Mouse (Mus musculus): ENCODE measurements around the gene Kcnd3. TPM values are rescaled to one million over a fixed set of nuclear protein-coding genes. Genes with fewer than 3 reads are reported as not detected.

Kcnd3 gene
- polyA plus RNA-seq, 1 experiment from 2014 or later = 1.2 TPM

DNA sequence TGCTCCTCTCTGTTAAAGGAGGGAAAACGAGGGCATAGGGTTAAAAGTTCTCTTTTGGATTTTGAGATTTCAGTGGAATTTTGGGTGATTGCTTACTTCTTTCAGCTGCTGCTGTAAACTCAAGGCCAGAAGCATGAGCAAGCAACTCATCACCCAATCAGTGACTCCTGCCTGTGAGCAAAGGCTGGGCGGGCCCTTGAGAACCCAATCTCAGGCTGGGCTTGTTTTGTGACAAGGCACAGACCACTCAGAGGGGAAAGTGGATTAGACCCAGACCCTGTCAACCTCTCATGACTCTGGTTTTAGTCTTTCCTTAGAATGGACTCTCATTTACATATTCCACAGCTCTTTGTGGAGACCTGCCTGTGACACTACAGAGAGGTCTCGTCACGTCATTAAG is 28.7 kb upstream of the Kcnd3 start:
- H3K4me1 ChIP-seq = no peaks in the 10 kb centered on the region
- DNase-seq (ENCODE audit: low spot score) = no peak
- 61% methylated on average over 4 of the region's 4 CpGs for WGBS
- no peaks in the 10 kb centered on the region for H3K36me3 ChIP-seq
- H3K27ac ChIP-seq (replicated peaks) = no peak overlapping the region
- H3K4me3 ChIP-seq = no peak overlapping the region
- no peaks in the 10 kb centered on the region for H3K9me3 ChIP-seq (replicated peaks)
- no peaks in the 10 kb centered on the region for H3K27me3 ChIP-seq (ENCODE audit: low read depth, poor library complexity, severe bottlenecking)

DNA sequence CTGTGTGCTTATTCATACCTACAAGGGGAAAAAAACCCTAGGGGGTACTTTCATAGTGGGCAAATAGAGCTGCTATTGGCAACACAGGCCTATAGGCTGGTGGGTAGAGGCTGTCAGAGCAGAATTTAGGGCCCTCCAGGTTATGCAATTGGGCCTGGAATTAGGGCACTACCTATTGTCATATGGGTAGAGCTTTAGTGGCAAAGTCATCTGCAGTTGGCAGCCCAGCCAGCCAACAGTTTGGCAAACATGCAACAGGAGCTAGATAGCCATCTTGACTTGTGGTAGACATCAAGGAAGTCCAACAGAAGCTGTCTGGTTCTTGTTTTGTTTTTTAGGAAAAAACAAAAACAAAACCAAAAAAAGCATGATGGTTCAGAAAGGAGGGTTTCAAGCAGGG is 23.5 kb upstream of the Kcnd3 start:
- Histone ChIP-seq H3K4me3 (no peak overlapping the region), H3K27ac (replicated peaks) (no peak overlapping the region), H3K9me3 (replicated peaks) (no peaks in the 10 kb centered on the region), H3K27me3 (ENCODE audit: low read depth, poor library complexity, severe bottlenecking) (no peaks in the 10 kb centered on the region), H3K4me1 (no peaks in the 10 kb centered on the region), H3K36me3 (no peaks in the 10 kb centered on the region)
- DNase-seq (ENCODE audit: low spot score) = no peak

DNA sequence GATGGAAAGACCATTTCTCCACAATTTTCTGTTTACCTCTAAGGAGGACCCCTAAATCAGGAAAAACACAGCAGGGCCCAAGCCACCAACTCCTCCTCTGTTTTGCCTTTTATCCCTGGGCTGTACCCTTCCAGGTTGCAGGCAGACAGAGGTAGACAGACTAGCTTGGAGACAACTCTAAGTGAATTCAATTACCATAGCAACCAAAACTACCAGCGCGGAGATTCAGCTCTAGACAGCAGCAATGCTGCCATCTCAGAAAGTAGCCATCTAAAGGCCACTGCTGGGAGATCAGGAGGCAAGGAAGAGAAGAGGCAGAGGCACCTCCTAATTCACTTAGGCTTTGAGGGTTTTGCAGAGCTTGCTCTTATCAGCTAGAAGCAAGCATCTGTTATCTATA is 15.7 kb upstream of the Kcnd3 start:
- Histone ChIP-seq H3K36me3 (no peaks in the 10 kb centered on the region), H3K4me3 (no peak overlapping the region), H3K9me3 (replicated peaks) (no peaks in the 10 kb centered on the region), H3K27ac (replicated peaks) (no peak overlapping the region), H3K4me1 (peaks cover 6% of the 10 kb centered on the region), H3K27me3 (ENCODE audit: low read depth, poor library complexity, severe bottlenecking) (no peaks in the 10 kb centered on the region)
- WGBS = 45% methylated on average over 2 of the region's 2 CpGs
- DNase-seq (ENCODE audit: low spot score) = no peak

DNA sequence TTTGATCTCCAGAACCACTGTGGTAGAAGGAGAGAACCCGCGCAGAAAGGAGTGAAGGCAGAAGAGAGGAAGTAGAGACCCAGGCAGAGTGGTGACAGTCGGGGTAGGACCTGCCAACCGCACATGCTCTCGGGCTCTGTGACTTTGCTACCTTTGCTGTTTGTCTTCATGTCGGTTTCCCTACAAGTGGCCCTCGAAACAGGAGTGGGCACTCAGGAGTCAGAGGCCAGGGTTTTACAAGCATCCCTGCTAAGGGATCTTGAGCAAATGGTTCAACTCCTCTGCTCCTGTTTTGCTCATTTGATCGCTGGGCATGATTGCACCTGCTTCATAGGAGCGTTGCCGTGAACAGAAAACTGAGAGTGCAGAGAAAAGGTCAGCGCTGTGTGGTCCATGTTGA is 15.2 kb upstream of the Kcnd3 start:
- DNase-seq (ENCODE audit: low spot score) = no peak
- H3K9me3 ChIP-seq (replicated peaks) = no peaks in the 10 kb centered on the region
- H3K4me1 ChIP-seq = peaks cover 6% of the 10 kb centered on the region
- no peaks in the 10 kb centered on the region for H3K36me3 ChIP-seq
- H3K4me3 ChIP-seq = no peak overlapping the region
- WGBS = 90% methylated on average over 11 of the region's 11 CpGs
- no peaks in the 10 kb centered on the region for H3K27me3 ChIP-seq (ENCODE audit: low read depth, poor library complexity, severe bottlenecking)
- no peak overlapping the region for H3K27ac ChIP-seq (replicated peaks)

DNA sequence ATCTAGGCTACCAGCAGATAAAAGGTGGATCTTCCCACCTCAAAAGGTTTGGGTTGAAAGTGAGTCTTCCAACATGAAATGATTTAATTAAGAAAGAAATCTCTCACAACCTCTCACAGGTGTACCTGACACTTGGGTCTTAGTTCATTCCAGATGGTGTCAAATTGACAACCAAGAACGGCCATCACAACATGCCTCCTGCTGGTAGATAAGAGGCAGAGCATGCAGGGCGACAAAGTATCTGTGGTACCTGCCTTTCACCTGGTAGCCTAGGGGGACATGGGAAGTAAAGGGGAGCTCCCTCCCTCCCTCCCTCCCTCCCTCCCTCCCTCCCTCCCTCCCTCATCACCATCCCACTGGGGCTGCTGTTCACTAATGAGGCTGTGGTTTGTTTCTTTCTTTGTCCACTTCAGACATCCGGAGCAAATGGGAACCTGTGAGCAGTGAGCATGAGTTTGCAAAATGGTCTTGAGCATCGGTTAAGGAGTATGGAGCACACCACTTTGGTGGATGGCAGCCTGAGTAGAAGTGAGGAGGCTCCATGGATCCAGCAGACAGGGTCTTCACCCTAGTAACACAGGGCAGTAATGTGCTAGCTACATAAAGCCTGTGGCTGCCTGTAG is 11.1 kb upstream of the Kcnd3 start:
- 71% methylated on average over 4 of the region's 4 CpGs for WGBS
- no peaks in the 10 kb centered on the region for H3K36me3 ChIP-seq
- H3K4me1 ChIP-seq = peaks cover 6% of the 10 kb centered on the region
- H3K27me3 ChIP-seq (ENCODE audit: low read depth, poor library complexity, severe bottlenecking) = no peaks in the 10 kb centered on the region
- no peak overlapping the region for H3K4me3 ChIP-seq
- DNase-seq (ENCODE audit: low spot score) = no peak
- no peak overlapping the region for H3K27ac ChIP-seq (replicated peaks)
- no peaks in the 10 kb centered on the region for H3K9me3 ChIP-seq (replicated peaks)

DNA sequence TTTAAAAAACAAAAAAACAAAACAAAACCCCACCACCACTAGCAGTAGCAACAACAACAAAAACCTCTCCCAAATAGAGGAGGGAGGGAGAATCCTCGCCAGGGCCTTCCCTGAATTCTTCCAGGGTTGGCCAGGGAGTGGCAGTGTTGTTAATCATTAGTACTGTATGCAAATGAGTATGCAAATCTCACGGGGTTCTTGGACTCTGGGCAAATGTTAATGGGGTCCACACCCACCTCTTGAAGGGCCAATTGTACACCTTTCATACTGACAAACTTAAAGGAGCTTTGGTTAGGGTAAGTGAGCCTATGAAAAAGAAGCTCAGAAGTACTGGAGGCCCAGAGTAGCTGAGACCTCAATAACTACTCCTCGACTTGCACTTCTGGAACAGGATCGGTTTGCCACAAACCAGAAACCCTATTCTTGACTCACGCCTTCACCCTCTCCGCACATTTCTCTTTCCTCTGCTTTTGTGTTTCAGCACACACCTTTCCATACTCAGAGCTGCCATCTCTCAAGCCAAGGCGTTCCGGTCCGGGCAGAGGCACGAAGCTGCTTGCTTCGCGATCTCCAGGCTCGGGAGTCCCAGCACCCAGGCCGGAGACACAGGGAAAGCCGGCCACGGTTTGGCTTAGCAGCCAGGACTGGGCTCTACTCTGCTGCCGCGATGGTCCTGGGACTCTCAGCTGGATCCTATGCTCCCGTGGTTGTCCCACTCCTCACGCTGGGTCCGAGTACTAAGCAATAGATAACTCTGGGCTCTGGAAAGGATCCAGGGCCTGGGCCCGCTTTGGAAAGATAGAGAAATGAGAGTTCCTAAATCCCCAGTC is 1.3 kb upstream of the Kcnd3 start:
- H3K27me3 ChIP-seq (ENCODE audit: low read depth, poor library complexity, severe bottlenecking) = peaks cover 79% of the 10 kb centered on the region
- peak; percentile 59 for DNase-seq (ENCODE audit: low spot score)
- H3K27ac ChIP-seq (replicated peaks) = no peak overlapping the region
- peak overlapping the region; percentile 79 for H3K4me3 ChIP-seq
- no peaks in the 10 kb centered on the region for H3K36me3 ChIP-seq
- H3K9me3 ChIP-seq (replicated peaks) = no peaks in the 10 kb centered on the region
- peaks cover 38% of the 10 kb centered on the region for H3K4me1 ChIP-seq
- WGBS = under 1% methylated on average over 22 of the region's 22 CpGs

DNA sequence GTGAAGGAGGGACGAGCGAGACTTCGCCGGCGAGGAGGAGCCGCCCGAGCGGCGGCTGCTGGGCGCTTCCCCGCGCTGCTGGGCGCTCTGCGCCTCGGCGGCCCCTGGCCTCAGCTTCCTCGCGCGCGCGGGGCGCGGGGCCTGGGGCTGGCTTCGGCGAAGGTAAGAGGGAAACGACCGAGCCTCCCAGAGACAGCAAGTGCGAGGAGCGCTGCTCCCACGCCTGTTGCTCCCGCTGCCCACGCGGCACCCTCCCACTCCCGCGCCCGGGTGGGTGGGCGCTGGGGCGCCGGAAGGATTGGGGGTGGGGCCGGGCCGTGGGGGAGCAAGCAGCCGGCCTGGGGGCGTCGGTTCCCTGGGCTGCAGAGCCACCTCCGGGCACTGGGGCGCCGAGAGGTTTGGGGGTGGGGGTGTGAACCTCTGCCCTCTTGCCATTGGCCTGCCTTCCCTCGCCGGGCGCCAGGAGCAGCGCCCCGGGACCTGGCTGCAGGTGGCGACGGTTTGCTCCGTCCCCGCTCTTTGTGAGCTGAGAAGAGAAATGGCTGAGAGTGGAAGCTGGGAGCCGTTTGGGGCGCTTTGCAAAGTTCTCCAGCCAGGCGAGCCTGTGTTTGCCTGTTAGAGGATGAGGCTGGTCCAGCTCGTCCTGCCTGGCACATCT is 555 bp downstream of the Kcnd3 start:
- peak; percentile 67 for DNase-seq (ENCODE audit: low spot score)
- Histone ChIP-seq H3K4me3 (peak overlapping the region; percentile 79), H3K9me3 (replicated peaks) (no peaks in the 10 kb centered on the region), H3K4me1 (peaks cover 38% of the 10 kb centered on the region), H3K27me3 (ENCODE audit: low read depth, poor library complexity, severe bottlenecking) (peaks cover 78% of the 10 kb centered on the region), H3K27ac (replicated peaks) (peak overlapping the region; percentile 89), H3K36me3 (no peaks in the 10 kb centered on the region)
- under 1% methylated on average over 60 of the region's 60 CpGs for WGBS

DNA sequence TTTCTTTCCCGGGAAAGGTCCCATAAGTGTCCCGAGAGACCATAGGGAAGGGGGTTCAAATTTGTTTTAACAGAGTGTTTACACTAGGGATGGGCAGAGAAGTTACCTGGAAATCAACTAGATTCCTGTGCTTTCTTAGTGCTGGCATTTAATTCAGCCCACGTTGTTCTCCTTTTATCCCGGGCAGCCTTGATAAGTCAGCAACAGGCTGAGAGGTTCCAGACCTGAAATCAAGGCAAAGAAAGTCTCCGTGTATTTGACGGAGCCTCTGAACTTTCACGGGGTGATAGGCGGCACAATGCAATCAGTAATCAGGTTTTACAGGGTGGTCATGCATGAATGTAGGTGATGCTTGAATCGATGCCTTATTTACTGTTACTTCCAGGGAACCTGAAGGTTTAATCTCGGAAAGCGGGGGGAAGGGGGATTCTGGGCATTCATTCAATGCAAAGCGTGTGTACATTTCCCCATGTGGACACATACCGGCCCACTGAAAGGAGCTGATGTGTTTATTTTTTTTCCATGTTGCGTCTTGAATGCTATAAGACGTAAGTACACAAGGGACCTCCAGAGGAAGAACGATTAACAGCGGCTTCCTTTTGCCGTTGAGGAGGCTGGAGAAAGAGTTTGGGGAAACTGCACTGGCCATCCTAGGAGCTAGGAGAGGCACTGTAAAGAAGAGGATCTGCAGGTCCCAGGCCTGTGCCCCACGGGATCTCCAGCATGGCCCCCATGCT is 1.3 kb downstream of the Kcnd3 start:
- no peaks in the 10 kb centered on the region for H3K9me3 ChIP-seq (replicated peaks)

DNA sequence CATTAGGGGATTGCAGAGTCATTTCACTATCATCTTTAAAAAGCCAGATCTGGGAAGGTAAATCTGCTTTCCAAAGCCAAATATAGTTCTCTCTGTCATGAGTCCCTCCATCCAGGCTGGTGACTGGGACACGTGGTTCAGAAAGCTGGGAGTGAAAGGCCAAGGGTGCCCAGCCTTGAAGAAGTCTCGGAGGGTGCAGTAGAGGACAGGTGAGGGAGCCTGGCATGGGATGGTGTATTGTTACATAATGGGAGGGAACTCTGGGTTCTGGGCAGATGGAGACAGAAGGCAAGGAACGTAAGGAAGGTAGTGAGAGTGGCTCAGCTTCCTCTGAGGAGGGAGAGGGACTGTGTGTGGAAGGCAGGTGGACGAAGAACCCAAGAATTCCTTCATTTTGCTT is 5.5 kb downstream of the Kcnd3 start:
- H3K27ac ChIP-seq (replicated peaks) = no peak overlapping the region
- peaks cover 17% of the 10 kb centered on the region for H3K4me1 ChIP-seq
- H3K9me3 ChIP-seq (replicated peaks) = no peaks in the 10 kb centered on the region
- DNase-seq (ENCODE audit: low spot score) = no peak
- H3K36me3 ChIP-seq = peaks cover 6% of the 10 kb centered on the region; the same call in 1 of the 2 replicates
- 82% methylated on average over 4 of the region's 4 CpGs for WGBS
- no peak overlapping the region for H3K4me3 ChIP-seq
- peaks cover 36% of the 10 kb centered on the region for H3K27me3 ChIP-seq (ENCODE audit: low read depth, poor library complexity, severe bottlenecking)

More for the DNA sequence above, 1.3 kb downstream of the Kcnd3 start:
- Histone ChIP-seq H3K27me3 (ENCODE audit: low read depth, poor library complexity, severe bottlenecking) (peaks cover 77% of the 10 kb centered on the region), H3K36me3 (no peaks in the 10 kb centered on the region), H3K4me1 (peaks cover 38% of the 10 kb centered on the region), H3K4me3 (peak overlapping the region; percentile 79), H3K27ac (replicated peaks) (peak overlapping the region; percentile 89)
- DNase-seq (ENCODE audit: low spot score) = peak; percentile 24
- WGBS = 2% methylated on average over 19 of the region's 19 CpGs

DNA sequence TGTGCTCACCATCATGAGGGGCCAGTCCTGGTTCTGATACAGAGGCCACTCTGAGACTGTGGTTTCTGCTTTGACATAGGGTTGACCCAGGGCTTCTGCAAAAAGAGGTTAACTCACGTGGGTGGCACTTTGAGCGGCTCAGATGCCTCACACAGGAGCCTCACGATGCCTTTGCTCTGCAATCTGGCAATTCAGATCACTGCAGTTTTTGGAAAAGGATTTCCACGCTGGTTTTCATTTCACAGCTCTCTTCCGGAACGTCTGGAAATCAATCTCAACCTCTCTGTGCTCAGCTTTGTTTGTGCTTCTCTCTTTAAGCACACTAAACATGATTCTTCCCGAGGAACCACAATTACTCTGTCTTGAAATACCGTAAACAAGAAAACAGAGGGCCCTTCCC is 14.4 kb downstream of the Kcnd3 start:
- WGBS = 81% methylated on average over 8 of the region's 8 CpGs
- Histone ChIP-seq H3K4me3 (no peak overlapping the region), H3K4me1 (no peaks in the 10 kb centered on the region), H3K36me3 (no peaks in the 10 kb centered on the region), H3K27me3 (ENCODE audit: low read depth, poor library complexity, severe bottlenecking) (no peaks in the 10 kb centered on the region), H3K9me3 (replicated peaks) (no peaks in the 10 kb centered on the region), H3K27ac (replicated peaks) (no peak overlapping the region)
- DNase-seq (ENCODE audit: low spot score) = no peak

DNA sequence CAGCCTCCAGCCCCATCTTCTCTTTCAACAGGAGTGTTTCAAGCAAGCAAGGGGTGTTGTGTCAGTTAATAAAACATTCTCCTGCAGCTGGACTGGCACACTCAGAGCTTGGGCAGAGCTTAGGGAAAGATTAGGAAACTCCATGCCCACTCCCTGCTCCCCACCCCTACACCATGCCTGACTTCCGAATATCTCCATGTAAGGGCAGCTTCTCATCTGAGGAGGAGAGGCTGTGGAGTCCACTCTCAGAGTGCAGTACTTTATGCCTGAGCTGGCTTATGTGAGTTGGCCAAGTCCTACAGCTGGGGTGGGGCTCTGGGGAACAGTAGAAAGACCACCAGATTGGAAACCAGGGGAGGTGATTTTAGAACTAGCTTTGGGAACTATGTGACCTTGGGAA is 20.4 kb downstream of the Kcnd3 start:
- H3K4me1 ChIP-seq = no peaks in the 10 kb centered on the region
- H3K9me3 ChIP-seq (replicated peaks) = no peaks in the 10 kb centered on the region
- no peak for DNase-seq (ENCODE audit: low spot score)
- H3K27ac ChIP-seq (replicated peaks) = no peak overlapping the region
- H3K4me3 ChIP-seq = no peak overlapping the region
- no peaks in the 10 kb centered on the region for H3K36me3 ChIP-seq
- WGBS = 85% methylated on average over 1 of the region's 1 CpGs
- no peaks in the 10 kb centered on the region for H3K27me3 ChIP-seq (ENCODE audit: low read depth, poor library complexity, severe bottlenecking)

DNA sequence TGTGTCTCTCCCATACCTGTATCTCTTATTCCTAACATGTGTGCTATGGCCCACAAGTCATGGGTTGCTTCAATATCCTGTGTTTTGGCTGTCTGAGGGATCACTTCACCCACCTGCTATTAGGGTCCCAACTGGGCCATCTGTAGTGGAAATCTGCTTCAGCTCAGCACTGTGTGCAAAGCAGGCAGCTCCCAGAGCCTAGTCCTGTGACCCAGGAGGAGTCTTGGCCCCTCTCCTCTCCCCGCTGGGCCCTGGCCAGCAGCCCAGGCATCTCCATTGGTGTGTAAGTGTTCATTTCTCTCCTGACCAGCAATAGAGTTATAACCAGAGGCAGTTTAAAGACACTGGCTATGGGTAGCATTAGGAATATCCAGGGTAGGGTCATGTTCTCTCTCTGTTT is 24.3 kb downstream of the Kcnd3 start:
- H3K9me3 ChIP-seq (replicated peaks) = no peaks in the 10 kb centered on the region
- DNase-seq (ENCODE audit: low spot score) = no peak
- no peaks in the 10 kb centered on the region for H3K36me3 ChIP-seq
- 95% methylated on average over 1 of the region's 1 CpGs for WGBS
- no peak overlapping the region for H3K27ac ChIP-seq (replicated peaks)
- no peaks in the 10 kb centered on the region for H3K27me3 ChIP-seq (ENCODE audit: low read depth, poor library complexity, severe bottlenecking)
- peaks cover 13% of the 10 kb centered on the region for H3K4me1 ChIP-seq
- no peak overlapping the region for H3K4me3 ChIP-seq

Data from midbrain, embryonic 10.5 days (tissue).